Mouse (Mus musculus): ENCODE measurements around the gene Gtpbp2. TPM values are rescaled to one million over a fixed set of nuclear protein-coding genes. Genes with fewer than 3 reads are reported as not detected.

The Gtpbp2 gene
- 22.2 and 28.3 TPM in 2 replicates for polyA plus RNA-seq (2015; fragmentation: Nextera tagmentation; extraction: Ambion mirVana)

DNA sequence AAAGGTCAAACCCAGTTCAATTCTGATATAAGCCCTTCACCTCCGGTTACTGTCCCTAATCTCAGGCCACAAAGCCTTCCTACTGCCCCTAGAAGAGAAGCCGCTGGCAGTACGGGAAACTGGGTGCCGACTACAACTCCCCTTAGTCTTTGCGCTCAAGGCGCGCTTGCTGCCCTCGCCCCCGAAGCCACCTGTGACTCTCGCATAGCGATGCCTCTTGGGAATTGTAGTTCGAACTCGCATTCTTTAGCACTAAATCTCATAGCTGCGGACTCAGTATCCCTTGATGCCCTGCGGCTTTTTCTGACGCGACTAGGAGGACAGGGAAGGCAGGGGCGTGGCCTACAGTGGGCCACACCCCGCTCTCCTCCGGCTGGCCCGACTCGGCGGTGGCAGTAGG, at the start of gene Gtpbp2:
TSS of gene Gtpbp2 (plus strand) at position 347 of the 400 bp plus-strand sequence.
- ATAC-seq = peak; percentile 91
- Histone ChIP-seq H3K9me3 (ENCODE audit: control insufficient read depth) (no peaks in the 10 kb centered on the region), H3K4me2 (replicated peaks; ENCODE audit: low read depth) (peak within 1 kb of the TSS; percentile 81), H3K4me1 (replicated peaks; ENCODE audit: control insufficient read depth, insufficient read depth, low read length) (peaks cover 7% of the 10 kb centered on the region; the same call in 1 of the 2 replicates), H3K27ac (ENCODE audit: low read depth, low read length) (peak within 1 kb of the TSS; percentile 91), H3K9ac (ENCODE audit: low read depth, low read length) (peak within 1 kb of the TSS; percentile 80), H3K27me3 (replicated peaks; ENCODE audit: control insufficient read depth, insufficient read depth, low read length) (no peaks in the 10 kb centered on the region), H3K36me3 (ENCODE audit: control insufficient read depth, insufficient read depth) (peaks cover 20% of the 10 kb centered on the region), H3K4me3 (ENCODE audit: low read depth, low read length) (peak within 1 kb of the TSS; percentile 80)
- no peak for TF ChIP-seq CTCF (IDR thresholded peaks at IDR 0.05; ENCODE audit: low read depth)
- WGBS = under 1% methylated on average over 23 of the region's 23 CpGs

GRCm38 (mm10) chr17:46115489-46115888, 45.3 kb upstream of the Gtpbp2 start:
- Histone ChIP-seq H3K4me3 (ENCODE audit: low read depth, low read length) (no peak overlapping the region), H3K9ac (ENCODE audit: low read depth, low read length) (no peak overlapping the region), H3K9me3 (ENCODE audit: control insufficient read depth) (no peaks in the 10 kb centered on the region), H3K4me1 (replicated peaks; ENCODE audit: control insufficient read depth, insufficient read depth, low read length) (peaks cover 4% of the 10 kb centered on the region; the same call in 1 of the 2 replicates), H3K27ac (ENCODE audit: low read depth, low read length) (no peak overlapping the region), H3K4me2 (replicated peaks; ENCODE audit: low read depth) (no peak overlapping the region), H3K27me3 (replicated peaks; ENCODE audit: control insufficient read depth, insufficient read depth, low read length) (no peaks in the 10 kb centered on the region), H3K36me3 (ENCODE audit: control insufficient read depth, insufficient read depth) (peaks cover 24% of the 10 kb centered on the region)
- no peak for TF ChIP-seq CTCF (IDR thresholded peaks at IDR 0.05; ENCODE audit: low read depth)
- WGBS = 26% methylated on average over 2 of the region's 2 CpGs
- ATAC-seq = no peak

- no peaks in the 10 kb centered on the region for H3K9me3 ChIP-seq (ENCODE audit: control insufficient read depth)
- H3K36me3 ChIP-seq (ENCODE audit: control insufficient read depth, insufficient read depth) = peaks cover 25% of the 10 kb centered on the region
- no peak overlapping the region for H3K4me2 ChIP-seq (replicated peaks; ENCODE audit: low read depth)
- no peak for TF ChIP-seq CTCF (IDR thresholded peaks at IDR 0.05; ENCODE audit: low read depth)
- no peak overlapping the region for H3K27ac ChIP-seq (ENCODE audit: low read depth, low read length)
- peaks cover 4% of the 10 kb centered on the region; the same call in 1 of the 2 replicates for H3K4me1 ChIP-seq (replicated peaks; ENCODE audit: control insufficient read depth, insufficient read depth, low read length)
- H3K4me3 ChIP-seq (ENCODE audit: low read depth, low read length) = no peak overlapping the region
- H3K27me3 ChIP-seq (replicated peaks; ENCODE audit: control insufficient read depth, insufficient read depth, low read length) = no peaks in the 10 kb centered on the region
- WGBS = 73% methylated on average over 11 of the region's 11 CpGs
- H3K9ac ChIP-seq (ENCODE audit: low read depth, low read length) = no peak overlapping the region
- no peak for ATAC-seq
Measured at GRCm38 (mm10) chr17:46116138-46116537, 44.7 kb upstream of the Gtpbp2 start.

DNA sequence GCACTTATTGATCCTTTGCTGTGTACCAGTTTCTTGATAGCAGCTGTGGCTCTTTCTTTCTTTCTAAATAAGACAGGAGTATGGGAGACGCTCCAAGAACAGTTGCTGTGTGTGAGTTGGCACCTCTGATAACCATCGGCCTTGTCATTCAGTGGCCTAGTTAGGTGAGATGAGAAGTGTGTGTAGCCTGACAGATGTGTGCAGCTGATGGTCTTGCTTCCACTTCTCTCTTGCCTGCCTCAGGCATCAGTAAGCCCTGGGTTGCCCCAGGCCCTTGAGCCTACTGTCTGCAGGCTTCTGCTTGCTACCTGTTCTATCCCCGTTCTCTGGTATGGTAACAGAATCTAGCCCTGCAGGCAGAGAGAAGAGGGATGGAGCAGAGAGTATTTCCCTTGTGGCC, 44.0 kb upstream of the Gtpbp2 start:
- Histone ChIP-seq H3K9ac (ENCODE audit: low read depth, low read length) (no peak overlapping the region), H3K4me2 (replicated peaks; ENCODE audit: low read depth) (no peak overlapping the region), H3K4me1 (replicated peaks; ENCODE audit: control insufficient read depth, insufficient read depth, low read length) (no peaks in the 10 kb centered on the region), H3K27me3 (replicated peaks; ENCODE audit: control insufficient read depth, insufficient read depth, low read length) (no peaks in the 10 kb centered on the region), H3K4me3 (ENCODE audit: low read depth, low read length) (no peak overlapping the region), H3K9me3 (ENCODE audit: control insufficient read depth) (no peaks in the 10 kb centered on the region), H3K36me3 (ENCODE audit: control insufficient read depth, insufficient read depth) (peaks cover 25% of the 10 kb centered on the region), H3K27ac (ENCODE audit: low read depth, low read length) (no peak overlapping the region)
- no peak for TF ChIP-seq CTCF (IDR thresholded peaks at IDR 0.05; ENCODE audit: low read depth)
- ATAC-seq = no peak
- WGBS = 86% methylated on average over 3 of the region's 3 CpGs

- Histone ChIP-seq H3K27me3 (replicated peaks; ENCODE audit: control insufficient read depth, insufficient read depth, low read length) (no peaks in the 10 kb centered on the region), H3K27ac (ENCODE audit: low read depth, low read length) (no peak overlapping the region), H3K9ac (ENCODE audit: low read depth, low read length) (no peak overlapping the region), H3K36me3 (ENCODE audit: control insufficient read depth, insufficient read depth) (peaks cover 31% of the 10 kb centered on the region), H3K4me3 (ENCODE audit: low read depth, low read length) (no peak overlapping the region), H3K4me1 (replicated peaks; ENCODE audit: control insufficient read depth, insufficient read depth, low read length) (no peaks in the 10 kb centered on the region), H3K4me2 (replicated peaks; ENCODE audit: low read depth) (no peak overlapping the region), H3K9me3 (ENCODE audit: control insufficient read depth) (no peaks in the 10 kb centered on the region)
- no peak for ATAC-seq
- 69% methylated on average over 13 of the region's 13 CpGs for WGBS
- TF ChIP-seq CTCF (IDR thresholded peaks at IDR 0.05; ENCODE audit: low read depth) = no peak
Measured at GRCm38 (mm10) chr17:46117623-46118422, 43.0 kb upstream of the Gtpbp2 start.

DNA sequence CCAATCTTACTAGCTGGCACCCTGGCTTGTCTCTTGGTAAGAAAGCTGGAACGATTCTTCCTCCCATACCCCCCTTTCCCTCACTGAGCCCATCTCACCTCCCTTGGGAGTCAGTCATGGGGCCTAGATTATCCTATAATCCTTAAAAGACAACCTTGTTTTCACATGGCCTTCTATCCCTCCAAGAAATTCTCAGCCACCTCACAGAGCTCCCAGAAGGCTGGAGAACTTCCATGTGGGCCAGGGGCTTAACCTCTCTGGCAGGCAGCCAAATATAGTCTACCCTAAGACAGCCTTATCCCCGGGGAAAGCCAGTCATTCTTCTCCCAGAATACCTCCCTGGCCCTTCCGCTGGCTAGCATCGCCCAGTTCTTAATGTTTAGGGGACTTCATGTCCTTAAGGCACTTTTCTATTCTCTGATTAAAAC, 42.4 kb upstream of the Gtpbp2 start:
- Histone ChIP-seq H3K9ac (ENCODE audit: low read depth, low read length) (no peak overlapping the region), H3K27me3 (replicated peaks; ENCODE audit: control insufficient read depth, insufficient read depth, low read length) (no peaks in the 10 kb centered on the region), H3K4me3 (ENCODE audit: low read depth, low read length) (no peak overlapping the region), H3K36me3 (ENCODE audit: control insufficient read depth, insufficient read depth) (peaks cover 37% of the 10 kb centered on the region), H3K4me1 (replicated peaks; ENCODE audit: control insufficient read depth, insufficient read depth, low read length) (no peaks in the 10 kb centered on the region), H3K4me2 (replicated peaks; ENCODE audit: low read depth) (no peak overlapping the region), H3K27ac (ENCODE audit: low read depth, low read length) (no peak overlapping the region), H3K9me3 (ENCODE audit: control insufficient read depth) (no peaks in the 10 kb centered on the region)
- ATAC-seq = no peak
- TF ChIP-seq CTCF (IDR thresholded peaks at IDR 0.05; ENCODE audit: low read depth) = no peak
- 78% methylated on average over 4 of the region's 4 CpGs for WGBS
